Mouse (Mus musculus) heart, postnatal 0 days (tissue): ENCODE measurements around the gene Gpr62. TPM values are rescaled to one million over a fixed set of nuclear protein-coding genes. Genes with fewer than 3 reads are reported as not detected.

Experiments
- ATAC-seq: fragments of 200-750 bp; cut with Nextera tagmentation; 2 replicates; pipeline ENCODE4 v1.8.0; 2017; ENCODE audit warnings: low read depth, moderate number of reproducible peaks, moderate library complexity; ENCODE audit not compliant: insufficient read depth
- DNase-seq: peaks from one replicate; pipeline ENCODE4 v3.0.0-alpha.2; 2016; ENCODE audit warnings: low spot score
- H3K27ac ChIP-seq: fragments of 300-500 bp; sonication (generic); 2 replicates; pipeline ENCODE4 v1.5.1; 2014; ENCODE audit warnings: low read depth, mild to moderate bottlenecking
- H3K27me3 ChIP-seq: fragments of 300-500 bp; sonication (generic); 2 replicates; pipeline ENCODE4 v1.6.1; 2014; ENCODE audit warnings: low read length, mixed read lengths; ENCODE audit not compliant: control insufficient read depth, insufficient read depth
- H3K36me3 ChIP-seq: fragments of 300-500 bp; sonication (generic); replicated peaks from 2 replicates; pipeline ENCODE4 v1.6.1; 2014; ENCODE audit warnings: low read length, mixed read lengths; ENCODE audit not compliant: control insufficient read depth, insufficient read depth
- H3K4me1 ChIP-seq: fragments of 300-500 bp; sonication (generic); 2 replicates; pipeline ENCODE4 v1.6.1; 2014; ENCODE audit warnings: antibody characterized with exemption; ENCODE audit not compliant: control insufficient read depth, insufficient read depth
- H3K4me2 ChIP-seq: fragments of 300-500 bp; sonication (generic); 2 replicates; pipeline ENCODE4 v1.6.1; 2014; ENCODE audit warnings: low read depth, mild to moderate bottlenecking, low read length, moderate library complexity
- H3K4me3 ChIP-seq: fragments of 300-500 bp; sonication (generic); 2 replicates; pipeline ENCODE4 v1.5.1; 2014; ENCODE audit warnings: low read depth, low read length
- H3K9ac ChIP-seq: fragments of 300-500 bp; sonication (generic); replicated peaks from 2 replicates; pipeline ENCODE4 v1.6.1; 2014; ENCODE audit warnings: low read depth, low read length, mixed read lengths
- H3K9me3 ChIP-seq: fragments of 300-500 bp; sonication (generic); replicated peaks from 2 replicates; pipeline ENCODE4 v1.6.1; 2016; ENCODE audit warnings: low read length; ENCODE audit not compliant: control insufficient read depth
- CTCF ChIP-seq: IDR thresholded peaks from 2 replicates; pipeline ENCODE4 v1.5.1; 2016; ENCODE audit warnings: antibody characterized with exemption, control low read depth, low read depth
- EP300 ChIP-seq: IDR thresholded peaks from 2 replicates; pipeline ENCODE4 v1.6.1; 2016; ENCODE audit warnings: antibody characterized with exemption, low read depth
- WGBS: fragments of 180-500 bp; shearing (Covaris S2); extraction: QIAGEN DNeasy Blood & Tissue Kit; methylation state at CpG from one replicate; pipeline ENCODE4 v1.1.7; 2014; 5-methylcytosine and 5-hydroxymethylcytosine counted together
- polyA plus RNA-seq: library from polyadenylated mRNA; unstranded; fragments of >200 nt; fragmentation: Nextera tagmentation; extraction: Ambion mirVana; gene quantifications from 2 replicates; pipeline ENCODE4 v1.2.1, GENCODE M21; 2015
- total RNA-seq: library from RNA; depleted of rRNA; stranded (reverse); fragments of >200 nt; gene quantifications from 2 replicates; pipeline ENCODE4 v1.2.3, GENCODE M21; 2014; ENCODE audit warnings: low replicate concordance; rRNA removed

Gene Gpr62
- total and polyA plus RNA-seq, 2 experiments from 2014 or later = 0.11 TPM; not detected in 1

- Histone ChIP-seq H3K9ac (peak overlapping the region; percentile 17), H3K27me3 (peaks cover 12% of the 10 kb centered on the region; the same call in 1 of the 2 replicates), H3K4me2 (peak overlapping the region; percentile 58), H3K4me3 (peak overlapping the region; percentile 23), H3K27ac (peak overlapping the region; percentile 16; the same call in 1 of the 2 replicates), H3K4me1 (peaks cover 13% of the 10 kb centered on the region), H3K9me3 (no peaks in the 10 kb centered on the region), H3K36me3 (no peaks in the 10 kb centered on the region)
- WGBS = 14% methylated on average over 29 of the region's 29 CpGs
- DNase-seq (peak; percentile 86), ATAC-seq (peak; percentile 67)
- peak; percentile 19; the same call in 1 of the 2 replicates for TF ChIP-seq CTCF
- peak; percentile 75 for TF ChIP-seq EP300
Measured at GRCm38 (mm10) chr9:106417841-106418625, 47.7 kb downstream of the Gpr62 start.

- Histone ChIP-seq H3K27ac (no peak overlapping the region; the same call in 1 of the 2 replicates), H3K36me3 (no peaks in the 10 kb centered on the region), H3K27me3 (peaks cover 12% of the 10 kb centered on the region; the same call in 1 of the 2 replicates), H3K4me1 (peaks cover 13% of the 10 kb centered on the region), H3K9ac (no peak overlapping the region), H3K4me3 (no peak overlapping the region), H3K9me3 (no peaks in the 10 kb centered on the region), H3K4me2 (no peak overlapping the region)
- WGBS = 51% methylated on average over 6 of the region's 6 CpGs
- no peak for ATAC-seq
- TF ChIP-seq EP300 = no peak
- no peak for TF ChIP-seq CTCF
- no peak for DNase-seq
Measured at GRCm38 (mm10) chr9:106416826-106417225, 48.9 kb downstream of the Gpr62 start.

Other genes with a start within 250 kb of the Gpr62 start
- gene Tlr9, start 243.3 kb downstream of the Gpr62 start, total RNA-seq = not detected in 2 replicates
- gene Tlr9, start 243.3 kb downstream of the Gpr62 start, polyA plus RNA-seq = 0.04 and 0.05 TPM in 2 replicates
- 309 and 334 TPM in 2 replicates for gene Alas1, start 217.3 kb downstream of the Gpr62 start, total RNA-seq
- 385 and 421 TPM in 2 replicates for gene Alas1, start 217.3 kb downstream of the Gpr62 start, polyA plus RNA-seq
- 12.3 and 38.0 TPM in 2 replicates for gene Poc1a, start 184.9 kb downstream of the Gpr62 start, total RNA-seq
- 13.6 and 13.8 TPM in 2 replicates for gene Poc1a, start 184.9 kb downstream of the Gpr62 start, polyA plus RNA-seq
- 46.9 and 47.7 TPM in 2 replicates for gene Dusp7, start 97.3 kb downstream of the Gpr62 start, total RNA-seq
- 9.1 and 10.3 TPM in 2 replicates for gene Dusp7, start 97.3 kb downstream of the Gpr62 start, polyA plus RNA-seq
- 783 and 913 TPM in 2 replicates for gene Rpl29, start 36.5 kb downstream of the Gpr62 start, total RNA-seq
- 504 and 531 TPM in 2 replicates for gene Rpl29, start 36.5 kb downstream of the Gpr62 start, polyA plus RNA-seq
- gene Acy1, start 27.6 kb downstream of the Gpr62 start, total RNA-seq = 38.5 and 45.3 TPM in 2 replicates
- gene Acy1, start 27.6 kb downstream of the Gpr62 start, polyA plus RNA-seq = 19.0 and 20.1 TPM in 2 replicates
- 14.9 and 46.8 TPM in 2 replicates for gene Abhd14b, start 18.5 kb downstream of the Gpr62 start, total RNA-seq
- gene Abhd14b, start 18.5 kb downstream of the Gpr62 start, polyA plus RNA-seq = 5.3 and 5.9 TPM in 2 replicates
- 57.3 and 64.8 TPM in 2 replicates for gene Abhd14a, start 18.3 kb downstream of the Gpr62 start, total RNA-seq
- gene Abhd14a, start 18.3 kb downstream of the Gpr62 start, polyA plus RNA-seq = 45.8 and 47.1 TPM in 2 replicates
- gene Pcbp4, start 12.6 kb downstream of the Gpr62 start, total RNA-seq = 157 and 188 TPM in 2 replicates
- gene Pcbp4, start 12.6 kb downstream of the Gpr62 start, polyA plus RNA-seq = 40.9 and 44.1 TPM in 2 replicates
- 16.5 and 54.6 TPM in 2 replicates for gene Rrp9, start 10.0 kb upstream of the Gpr62 start, total RNA-seq
- 17.6 and 21.0 TPM in 2 replicates for gene Rrp9, start 10.0 kb upstream of the Gpr62 start, polyA plus RNA-seq
- gene Parp3, start 11.0 kb upstream of the Gpr62 start, total RNA-seq = 7.2 and 16.7 TPM in 2 replicates
- 2.8 and 2.9 TPM in 2 replicates for gene Parp3, start 11.0 kb upstream of the Gpr62 start, polyA plus RNA-seq
- gene Iqcf1, start 34.0 kb upstream of the Gpr62 start, total RNA-seq = not detected in 2 replicates
- not detected in 2 replicates for gene Iqcf1, start 34.0 kb upstream of the Gpr62 start, polyA plus RNA-seq
- gene Iqcf5, start 48.6 kb upstream of the Gpr62 start, total RNA-seq = not detected in 2 replicates
- not detected in 2 replicates for gene Iqcf5, start 48.6 kb upstream of the Gpr62 start, polyA plus RNA-seq
- gene Iqcf3, start 95.7 kb upstream of the Gpr62 start, total RNA-seq = not detected in 2 replicates
- gene Iqcf3, start 95.7 kb upstream of the Gpr62 start, polyA plus RNA-seq = not detected in 2 replicates
- gene Iqcf4, start 105.1 kb upstream of the Gpr62 start, total RNA-seq = not detected in 2 replicates
- not detected in 2 replicates for gene Iqcf4, start 105.1 kb upstream of the Gpr62 start, polyA plus RNA-seq
- not detected in 2 replicates for gene Iqcf6, start 160.6 kb upstream of the Gpr62 start, total RNA-seq
- not detected in 2 replicates for gene Iqcf6, start 160.6 kb upstream of the Gpr62 start, polyA plus RNA-seq
- not detected in 2 replicates for gene Grm2, start 190.1 kb upstream of the Gpr62 start, total RNA-seq
- not detected in 2 replicates for gene Grm2, start 190.1 kb upstream of the Gpr62 start, polyA plus RNA-seq
- 30.9 and 122 TPM in 2 replicates for gene Tex264, start 220.0 kb upstream of the Gpr62 start, total RNA-seq
- 44.6 and 47.9 TPM in 2 replicates for gene Tex264, start 220.0 kb upstream of the Gpr62 start, polyA plus RNA-seq